Mouse (Mus musculus): Measurements from ENCODE around the gene Tmc3. TPM values are rescaled to one million over a fixed set of nuclear protein-coding genes. Genes with fewer than 3 reads are reported as not detected.

The Tmc3 gene
- polyA plus RNA-seq, 2 experiments = 0.17 to 0.18 TPM

GRCm38 (mm10) chr7:83635726-83636125, 51.0 kb downstream of the Tmc3 start:
- Histone ChIP-seq H3K4me1 (replicated peaks; ENCODE audit: control insufficient read depth in 2 of 2, insufficient read depth in 2 of 2, low read length in 1 of 2) (peaks cover 10 to 18% of the 10 kb centered on the region in 2 experiments), H3K27me3 (ENCODE audit: control insufficient read depth, insufficient read depth, low read length) (no peaks in the 10 kb centered on the region), H3K4me3 (ENCODE audit: insufficient read depth in 1 of 2, low read depth in 2 of 2, low read length in 2 of 2) (no peak overlapping the region), H3K9me3 (ENCODE audit: control insufficient read depth, low read length) (no peaks in the 10 kb centered on the region), H3K9ac (replicated peaks) (no peak overlapping the region), H3K36me3 (replicated peaks; ENCODE audit: control insufficient read depth, insufficient read depth, low read depth) (no peaks in the 10 kb centered on the region), H3K27ac (no peak overlapping the region), H3K4me2 (ENCODE audit: low read depth) (no peak overlapping the region)
- ATAC-seq (ENCODE audit: insufficient read depth) (no peak), DNase-seq (ENCODE audit: low read depth in 3 of 3, low spot score in 3 of 3) (no peak)
- 75% methylated on average over 2 of the region's 2 CpGs for WGBS (ENCODE audit: insufficient replicate concordance)
- TF ChIP-seq EP300 (IDR thresholded peaks at IDR 0.05; ENCODE audit: low read depth) = no peak

GRCm38 (mm10) chr7:83636425-83636824, 51.7 kb downstream of the Tmc3 start:
- ATAC-seq (ENCODE audit: insufficient read depth) = no peak
- Histone ChIP-seq H3K27me3 (ENCODE audit: control insufficient read depth, insufficient read depth, low read length) (no peaks in the 10 kb centered on the region), H3K4me3 (ENCODE audit: insufficient read depth in 1 of 2, low read depth in 2 of 2, low read length in 2 of 2) (no peak overlapping the region), H3K9ac (replicated peaks) (no peak overlapping the region), H3K27ac (no peak overlapping the region), H3K36me3 (replicated peaks; ENCODE audit: control insufficient read depth, insufficient read depth, low read depth) (no peaks in the 10 kb centered on the region), H3K4me1 (replicated peaks; ENCODE audit: control insufficient read depth in 2 of 2, insufficient read depth in 2 of 2, low read length in 1 of 2) (peaks cover 7 to 14% of the 10 kb centered on the region in 2 experiments), H3K4me2 (ENCODE audit: low read depth) (no peak overlapping the region), H3K9me3 (ENCODE audit: control insufficient read depth, low read length) (no peaks in the 10 kb centered on the region)
- 78% methylated on average over 8 of the region's 8 CpGs for WGBS (ENCODE audit: insufficient replicate concordance)
- DNase-seq (ENCODE audit: low read depth in 3 of 3, low spot score in 3 of 3) = no peak
- TF ChIP-seq EP300 (IDR thresholded peaks at IDR 0.05; ENCODE audit: low read depth) (no peak), CTCF (IDR thresholded peaks at IDR 0.05; ENCODE audit: low read depth) (no peak)

GRCm38 (mm10) chr7:83637781-83638583, 53.3 kb downstream of the Tmc3 start:
- no peaks in the 10 kb centered on the region for H3K9me3 ChIP-seq (ENCODE audit: control insufficient read depth, low read length)
- no peak overlapping the region for H3K9ac ChIP-seq (replicated peaks)
- ATAC-seq (ENCODE audit: insufficient read depth) = no peak
- H3K4me3 ChIP-seq (ENCODE audit: insufficient read depth in 1 of 2, low read depth in 2 of 2, low read length in 2 of 2) = no peak overlapping the region
- peaks cover 3 to 7% of the 10 kb centered on the region in 2 experiments for H3K4me1 ChIP-seq (replicated peaks; ENCODE audit: control insufficient read depth in 2 of 2, insufficient read depth in 2 of 2, low read length in 1 of 2)
- H3K4me2 ChIP-seq (ENCODE audit: low read depth) = no peak overlapping the region
- no peak for TF ChIP-seq EP300 (IDR thresholded peaks at IDR 0.05; ENCODE audit: low read depth)
- TF ChIP-seq CTCF (IDR thresholded peaks at IDR 0.05; ENCODE audit: low read depth) = no peak
- no peaks in the 10 kb centered on the region for H3K36me3 ChIP-seq (replicated peaks; ENCODE audit: control insufficient read depth, insufficient read depth, low read depth)
- H3K27me3 ChIP-seq (ENCODE audit: control insufficient read depth, insufficient read depth, low read length) = no peaks in the 10 kb centered on the region
- 73% methylated on average over 8 of the region's 8 CpGs for WGBS (ENCODE audit: insufficient replicate concordance)
- DNase-seq (ENCODE audit: low read depth in 3 of 3, low spot score in 3 of 3) = no peak
- H3K27ac ChIP-seq = no peak overlapping the region

GRCm38 (mm10) chr7:83639084-83639483, 54.4 kb downstream of the Tmc3 start:
- Histone ChIP-seq H3K27ac (no peak overlapping the region), H3K9me3 (ENCODE audit: control insufficient read depth, low read length) (no peaks in the 10 kb centered on the region), H3K27me3 (ENCODE audit: control insufficient read depth, insufficient read depth, low read length) (no peaks in the 10 kb centered on the region), H3K9ac (replicated peaks) (no peak overlapping the region), H3K4me1 (replicated peaks; ENCODE audit: control insufficient read depth in 2 of 2, insufficient read depth in 2 of 2, low read length in 1 of 2) (0 out of 4 replicates have a peak, but pooled peaks cover 0 to 2% of the 10 kb centered on the region in 2 experiments), H3K36me3 (replicated peaks; ENCODE audit: control insufficient read depth, insufficient read depth, low read depth) (no peaks in the 10 kb centered on the region), H3K4me2 (ENCODE audit: low read depth) (no peak overlapping the region), H3K4me3 (ENCODE audit: insufficient read depth in 1 of 2, low read depth in 2 of 2, low read length in 2 of 2) (no peak overlapping the region)
- TF ChIP-seq EP300 (IDR thresholded peaks at IDR 0.05; ENCODE audit: low read depth) = no peak
- TF ChIP-seq CTCF (IDR thresholded peaks at IDR 0.05; ENCODE audit: low read depth) = no peak
- DNase-seq (ENCODE audit: low read depth in 3 of 3, low spot score in 3 of 3) (no peak), ATAC-seq (ENCODE audit: insufficient read depth) (no peak)
- 52% methylated on average over 3 of the region's 3 CpGs for WGBS (ENCODE audit: insufficient replicate concordance)

GRCm38 (mm10) chr7:83640581-83640980, 55.9 kb downstream of the Tmc3 start:
- Histone ChIP-seq H3K4me3 (ENCODE audit: insufficient read depth in 1 of 2, low read depth in 2 of 2, low read length in 2 of 2) (no peak overlapping the region), H3K4me2 (ENCODE audit: low read depth) (no peak overlapping the region), H3K9me3 (ENCODE audit: control insufficient read depth, low read length) (no peaks in the 10 kb centered on the region), H3K36me3 (replicated peaks; ENCODE audit: control insufficient read depth, insufficient read depth, low read depth) (no peaks in the 10 kb centered on the region), H3K27ac (no peak overlapping the region), H3K27me3 (ENCODE audit: control insufficient read depth, insufficient read depth, low read length) (no peaks in the 10 kb centered on the region), H3K9ac (replicated peaks) (no peak overlapping the region), H3K4me1 (replicated peaks; ENCODE audit: control insufficient read depth in 2 of 2, insufficient read depth in 2 of 2, low read length in 1 of 2) (0 out of 4 replicates have a peak, but pooled peaks cover 0 to 2% of the 10 kb centered on the region in 2 experiments)
- ATAC-seq (ENCODE audit: insufficient read depth) (no peak), DNase-seq (ENCODE audit: low read depth in 3 of 3, low spot score in 3 of 3) (no peak)
- 77% methylated on average over 5 of the region's 5 CpGs for WGBS (ENCODE audit: insufficient replicate concordance)
- TF ChIP-seq EP300 (IDR thresholded peaks at IDR 0.05; ENCODE audit: low read depth) (no peak), CTCF (IDR thresholded peaks at IDR 0.05; ENCODE audit: low read depth) (no peak)

Measured in liver, embryonic 14.5 days (tissue).